9 mouse cellular contexts compared by ENCODE assay signal in the genomic region with DNA sequence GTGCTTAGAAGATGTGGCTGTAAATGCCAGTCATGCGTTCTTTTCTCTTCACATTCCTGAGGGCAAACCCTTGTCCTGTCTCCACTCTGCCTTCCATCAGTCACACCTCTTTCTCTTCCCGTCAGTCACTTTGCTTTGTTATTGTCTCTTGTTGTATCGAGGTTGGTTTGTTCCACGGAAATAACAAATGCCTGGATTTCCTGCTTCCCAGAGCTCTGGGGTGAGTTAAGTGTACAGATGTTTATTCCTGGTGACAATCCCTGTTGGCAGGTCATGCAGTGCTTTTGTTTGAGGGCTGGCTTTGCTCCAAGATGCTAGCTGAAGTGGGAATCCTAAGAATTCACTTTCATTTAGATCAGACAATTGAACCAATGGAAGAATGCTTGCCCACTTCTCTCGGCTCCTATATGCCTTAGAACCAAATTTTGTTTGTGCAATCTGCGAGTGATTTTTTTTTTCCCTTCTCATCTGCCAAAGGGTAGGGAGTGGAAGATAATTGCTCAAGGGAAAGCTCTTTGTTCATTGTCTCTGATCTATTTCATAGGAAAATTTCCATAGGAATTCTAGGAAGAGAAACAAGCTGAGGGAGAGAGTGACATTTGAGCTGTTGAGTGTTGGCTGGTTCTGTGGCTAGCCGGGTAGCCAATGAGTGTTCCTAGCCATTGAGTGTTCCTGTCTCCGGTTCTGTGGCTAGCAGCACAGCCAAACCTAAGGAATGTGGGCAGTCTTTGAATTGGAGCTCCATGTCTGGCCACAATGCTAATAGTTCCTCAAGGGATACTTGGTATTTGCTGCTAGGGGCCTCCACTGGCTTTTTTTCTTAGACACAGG.
DNase-seq lines count a peak whose midpoint lies in the region; ATAC-seq and TF ChIP-seq lines count a peak whose summit lies in the region.
"Had no signal": no experiment of that assay in that cellular context is flagged by ENCODE, and none has a peak within 500 bp of the region (broad histone marks: within the 10 kb centered on the region; RNA-seq: fewer than 3 reads in every experiment).

No protein-coding gene starts in this region.

- H3K36me3 ChIP-seq in stomach, embryonic 14.5 days (ENCODE audit: control insufficient read depth, insufficient read depth, low read length), result no peaks in the 10 kb centered on the region
- H3K36me3 ChIP-seq in stomach, postnatal 0 days (ENCODE audit: control insufficient read depth, insufficient read depth, low read length), result no peaks in the 10 kb centered on the region
- H3K36me3 ChIP-seq in heart, embryonic 10.5 days, result no peaks in the 10 kb centered on the region
- H3K36me3 ChIP-seq: liver, embryonic 15.5 days had no signal

- no peak for DNase-seq in stomach, postnatal 0 days (ENCODE audit: low spot score)
- DNase-seq in heart, embryonic 10.5 days (ENCODE audit: low spot score), result peak; percentile 90
- DNase-seq in kidney, postnatal 36 days, result peak; percentile 78 to 82
- peak; percentile 49 for DNase-seq in skeletal muscle tissue, adult 2 months (ENCODE audit: low read depth, low spot score)
- DNase-seq in yolk sac, embryonic 10.5 days (ENCODE audit: low spot score), result no peak
- DNase-seq in left cerebral cortex, adult 2 months (ENCODE audit: extremely low spot score in 1 of 2, low spot score in 2 of 2), result no peak
- no peak for DNase-seq in cerebellum, adult 11-12 months

- intact Hi-C loops in left cerebral cortex, adult 2 months (cut with DNase I), result no loop called here

- no peak for TF ChIP-seq EP300 in stomach, postnatal 0 days (optimal IDR thresholded peaks at IDR 0.05)

- no peak overlapping the region for H3K9ac ChIP-seq in stomach, embryonic 14.5 days (replicated peaks; ENCODE audit: low read depth, low read length)
- no peak overlapping the region for H3K9ac ChIP-seq in stomach, postnatal 0 days (ENCODE audit: low read length)
- H3K9ac ChIP-seq: liver, embryonic 15.5 days had no signal

- H3K4me3 ChIP-seq in stomach, embryonic 14.5 days (ENCODE audit: low read depth, low read length), result no peak overlapping the region
- no peak overlapping the region for H3K4me3 ChIP-seq in stomach, postnatal 0 days (ENCODE audit: low read depth, low read length)
- H3K4me3 ChIP-seq in heart, embryonic 10.5 days, result peak overlapping the region; percentile 12; the same call in 1 of the 2 replicates
- H3K4me3 ChIP-seq in left cerebral cortex, adult 2 months, result no peak overlapping the region
- H3K4me3 ChIP-seq: liver, embryonic 15.5 days had no signal

- H3K27me3 ChIP-seq in stomach, embryonic 14.5 days (ENCODE audit: control insufficient read depth, insufficient read depth, low read length), result no peaks in the 10 kb centered on the region
- H3K27me3 ChIP-seq in stomach, postnatal 0 days (ENCODE audit: control insufficient read depth, insufficient read depth, low read length), result no peaks in the 10 kb centered on the region
- no peaks in the 10 kb centered on the region for H3K27me3 ChIP-seq in heart, embryonic 10.5 days (ENCODE audit: insufficient read depth, poor library complexity, severe bottlenecking)
- H3K27me3 ChIP-seq: liver, embryonic 15.5 days had no signal

- no peak for ATAC-seq in stomach, embryonic 14.5 days (ENCODE audit: insufficient number of reproducible peaks, insufficient read depth, low FRiP score, low read depth)
- ATAC-seq in stomach, postnatal 0 days (ENCODE audit: low FRiP score, low TSS enrichment), result no peak

- no peaks in the 10 kb centered on the region for H3K9me3 ChIP-seq in stomach, embryonic 14.5 days (ENCODE audit: control insufficient read depth, low read depth, low read length)
- H3K9me3 ChIP-seq in stomach, postnatal 0 days (ENCODE audit: control insufficient read depth, low read length), result no peaks in the 10 kb centered on the region
- H3K9me3 ChIP-seq in heart, embryonic 10.5 days, result no peaks in the 10 kb centered on the region
- H3K9me3 ChIP-seq: liver, embryonic 15.5 days had no signal

- H3K27ac ChIP-seq in stomach, embryonic 14.5 days (ENCODE audit: low read length), result peak overlapping the region; percentile 33; the same call in 1 of the 2 replicates
- no peak overlapping the region for H3K27ac ChIP-seq in stomach, postnatal 0 days (replicated peaks)
- peak overlapping the region; percentile 85 for H3K27ac ChIP-seq in heart, embryonic 10.5 days
- no peak overlapping the region for H3K27ac ChIP-seq in left cerebral cortex, adult 2 months
- H3K27ac ChIP-seq: liver, embryonic 15.5 days had no signal

- H3K4me1 ChIP-seq in stomach, embryonic 14.5 days (ENCODE audit: control insufficient read depth, insufficient read depth, low read length), result no peaks in the 10 kb centered on the region
- H3K4me1 ChIP-seq in stomach, postnatal 0 days (replicated peaks; ENCODE audit: control insufficient read depth, insufficient read depth), result no peaks in the 10 kb centered on the region
- H3K4me1 ChIP-seq in heart, embryonic 10.5 days, result peaks cover 28% of the 10 kb centered on the region
- H3K4me1 ChIP-seq: liver, embryonic 15.5 days had no signal

- 30% methylated on average over 8 of the region's 8 CpGs for WGBS in stomach, embryonic 14.5 days
- 26% methylated on average over 8 of the region's 8 CpGs for WGBS in stomach, postnatal 0 days
- WGBS in heart, embryonic 10.5 days, result 10% methylated on average over 8 of the region's 8 CpGs

- H3K4me2 ChIP-seq in stomach, embryonic 14.5 days (replicated peaks; ENCODE audit: low read depth, low read length), result no peak overlapping the region
- no peak overlapping the region for H3K4me2 ChIP-seq in stomach, postnatal 0 days (replicated peaks; ENCODE audit: low read depth)
- H3K4me2 ChIP-seq: liver, embryonic 15.5 days had no signal

- TF ChIP-seq CTCF in stomach, postnatal 0 days (IDR thresholded peaks at IDR 0.05; ENCODE audit: low read depth), result no peak
- no peak for TF ChIP-seq CTCF in left cerebral cortex, adult 2 months (IDR thresholded peaks at IDR 0.05)

Comparison
In these comparisons a context has a peak if more than half of its experiments do, and no peak if none do; other contexts are left out.
1. H3K27ac ChIP-seq: peak in stomach, embryonic 14.5 days (single experiment) and heart, embryonic 10.5 days (single experiment); none in stomach, postnatal 0 days (single experiment) and left cerebral cortex, adult 2 months (single experiment).
2. DNase-seq: peak in heart, embryonic 10.5 days (single experiment), kidney, postnatal 36 days (2 of 2) and skeletal muscle tissue, adult 2 months (single experiment); none in stomach, postnatal 0 days (single experiment), yolk sac, embryonic 10.5 days (single experiment), left cerebral cortex, adult 2 months (0 of 2) and cerebellum, adult 11-12 months (single experiment).